Mouse (Mus musculus) R1 (cell line): ENCODE measurements around the gene Alg6.
A peak's percentile ranks its signal among the peaks of the same experiment; 100 is the strongest.

ENCODE experiments used
- DNase-seq: peaks from one replicate; pipeline ENCODE4 v3.0.0-alpha.2; 2018; ENCODE audit warnings: low read depth, low spot score

The Alg6 gene

GRCm38 (mm10) chr4:99714904-99715782 is at the start of gene Alg6:
Gene Alg6, plus strand, starts transcription at chr4:99715664.
- peak; percentile 97 for DNase-seq

GRCm38 (mm10) chr4:99670203-99670851 is 45.1 kb upstream of the Alg6 start:
- DNase-seq: peak; percentile 94

GRCm38 (mm10) chr4:99675191-99675590 is 40.3 kb upstream of the Alg6 start:
- DNase-seq: peak; percentile 94

GRCm38 (mm10) chr4:99683941-99684340 is 31.5 kb upstream of the Alg6 start:
- DNase-seq: no peak

GRCm38 (mm10) chr4:99686308-99686707 is 29.2 kb upstream of the Alg6 start:
- no peak for DNase-seq

- DNase-seq: no peak
These were observed 2.8 kb upstream of the Alg6 start for GRCm38 (mm10) chr4:99712583-99713183.

GRCm38 (mm10) chr4:99713971-99714370 is 1.5 kb upstream of the Alg6 start:
- DNase-seq: no peak

GRCm38 (mm10) chr4:99715783-99716416 is 436 bp downstream of the Alg6 start:
- DNase-seq: no peak

GRCm38 (mm10) chr4:99717905-99718304 is 2.4 kb downstream of the Alg6 start:
- no peak for DNase-seq

GRCm38 (mm10) chr4:99724331-99724730 is 8.9 kb downstream of the Alg6 start:
- no peak for DNase-seq

- no peak for DNase-seq
These were observed 10.5 kb downstream of the Alg6 start for GRCm38 (mm10) chr4:99725914-99726451.

GRCm38 (mm10) chr4:99739836-99740235 is 24.4 kb downstream of the Alg6 start:
- DNase-seq: peak; percentile 37

GRCm38 (mm10) chr4:99752426-99752825 is 37.0 kb downstream of the Alg6 start:
- DNase-seq: no peak

- no peak for DNase-seq
These were observed 50.8 kb downstream of the Alg6 start for GRCm38 (mm10) chr4:99766303-99766702.

GRCm38 (mm10) chr4:99766753-99767152 is 51.3 kb downstream of the Alg6 start:
- DNase-seq: peak; percentile 47

GRCm38 (mm10) chr4:99770555-99770954 is 55.1 kb downstream of the Alg6 start:
- no peak for DNase-seq

- DNase-seq: no peak
These were observed 57.6 kb downstream of the Alg6 start for GRCm38 (mm10) chr4:99773041-99773440.

GRCm38 (mm10) chr4:99792365-99792764 is 76.9 kb downstream of the Alg6 start:
- peak; percentile 18 for DNase-seq
